Mouse (Mus musculus) ES-Bruce4 (cell line): ENCODE data around the gene Lrmda.

ENCODE experiments used
- CTCF ChIP-seq: IDR thresholded peaks from one replicate; pipeline ENCODE4 v1.8.1; 2011; ENCODE audit warnings: low read depth, low read length
- POLR2A ChIP-seq: IDR thresholded peaks from one replicate; pipeline ENCODE4 v1.8.1; 2011; ENCODE audit warnings: low read length; ENCODE audit not compliant: insufficient read depth

DNA sequence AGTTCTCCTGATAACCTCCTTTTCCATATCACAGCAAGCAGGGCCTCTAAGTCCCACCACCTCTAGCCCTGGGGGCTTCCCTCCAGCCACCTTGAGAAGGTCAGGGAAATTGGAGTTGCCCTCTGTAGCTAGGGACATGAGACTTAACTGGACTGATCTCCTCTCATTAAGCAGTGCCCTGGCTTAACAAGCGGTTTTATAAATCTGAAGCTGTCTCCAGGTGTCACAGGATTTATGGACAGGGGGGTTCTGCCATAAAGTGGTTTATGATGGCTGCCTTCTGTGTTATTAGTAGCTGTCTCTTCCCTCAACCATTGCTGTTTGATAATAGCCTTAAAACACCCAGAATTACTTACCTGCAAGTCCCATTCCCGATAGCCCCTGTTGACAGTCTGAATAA lies 571.7 kb downstream of the Lrmda start:
- TF ChIP-seq CTCF (no peak), POLR2A (no peak)
